Mouse (Mus musculus) cerebellum, adult 11-12 months (tissue): ENCODE measurements around the gene Tmem201.
"Not testable (repeated sequence)": the region's sequence is repeated elsewhere in the genome, so short reads cannot be mapped to it uniquely, and the experiment has no call there.

Source experiments
- DNase-seq: peaks from one replicate; pipeline ENCODE4 v3.0.0; 2022

Gene Tmem201

DNA sequence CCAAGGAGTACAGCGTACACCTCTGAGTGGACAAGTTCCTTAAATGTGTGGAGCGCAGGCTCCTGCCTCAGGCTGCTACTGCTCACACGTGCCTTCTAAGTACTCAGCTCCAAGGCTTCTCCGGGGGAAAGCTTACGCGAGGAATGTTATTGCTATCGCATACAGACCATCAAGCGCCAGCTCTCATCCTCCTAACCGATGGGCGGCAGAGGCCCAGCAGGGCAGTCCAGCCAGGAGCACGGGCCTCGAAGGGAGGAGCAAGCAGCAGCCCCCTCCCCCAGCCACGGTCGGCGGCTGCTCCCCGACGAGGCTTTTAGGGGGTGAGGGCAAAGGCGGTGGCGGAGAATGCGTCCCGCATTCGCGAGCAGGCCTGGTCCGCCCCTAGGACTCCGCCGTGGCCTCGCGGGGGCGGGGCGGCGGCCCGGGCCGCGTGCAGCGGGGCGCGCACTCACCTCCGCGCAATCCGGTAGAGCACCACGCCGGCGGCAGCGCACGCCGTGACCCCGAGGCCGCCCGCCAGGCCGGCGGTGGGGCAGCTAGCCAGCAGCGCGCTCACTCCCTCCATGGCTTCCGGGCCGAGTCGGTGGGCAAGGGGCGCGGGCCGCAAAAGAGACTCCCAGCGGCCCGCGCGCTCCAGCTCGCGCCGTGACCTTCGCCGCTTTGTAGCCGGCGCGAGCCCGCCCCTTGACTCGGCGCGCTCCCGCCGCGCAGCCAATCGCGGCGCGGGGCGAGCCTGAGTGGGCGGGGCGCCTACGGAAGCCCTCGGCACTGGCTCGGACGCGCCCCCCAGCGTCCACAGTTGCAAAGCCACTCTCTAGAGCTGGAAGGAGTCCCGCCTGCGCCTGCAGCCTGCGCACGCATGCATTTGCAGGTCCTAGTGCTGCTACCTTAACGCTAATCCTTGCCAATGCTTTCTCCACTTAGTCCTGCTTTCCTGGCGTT, at the start of gene Tmem201:
Gene Tmem201, minus strand, starts transcription at position 662 of the 942 bp plus-strand sequence.
- DNase-seq, result peak; percentile 95

DNA sequence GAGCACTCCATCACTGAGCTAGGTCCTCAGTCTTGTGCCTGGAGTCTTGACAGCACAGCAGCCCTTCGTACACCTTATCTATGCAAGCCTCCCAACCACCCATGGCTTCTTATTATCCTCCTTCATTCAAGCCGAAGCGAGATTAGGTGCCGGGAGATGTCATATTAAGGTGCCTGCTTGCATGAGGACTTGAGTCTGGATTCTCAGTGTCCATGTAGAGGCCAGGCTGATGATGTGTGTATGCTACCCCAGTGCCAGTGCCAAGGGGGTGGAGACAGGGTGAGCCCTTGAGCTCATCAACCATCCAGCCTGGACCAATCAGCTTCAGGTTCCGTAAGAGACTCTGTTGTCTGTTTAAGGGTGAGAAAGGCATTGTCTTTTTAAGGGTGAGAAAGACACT, 47.1 kb upstream of the Tmem201 start:
- no peak for DNase-seq

DNA sequence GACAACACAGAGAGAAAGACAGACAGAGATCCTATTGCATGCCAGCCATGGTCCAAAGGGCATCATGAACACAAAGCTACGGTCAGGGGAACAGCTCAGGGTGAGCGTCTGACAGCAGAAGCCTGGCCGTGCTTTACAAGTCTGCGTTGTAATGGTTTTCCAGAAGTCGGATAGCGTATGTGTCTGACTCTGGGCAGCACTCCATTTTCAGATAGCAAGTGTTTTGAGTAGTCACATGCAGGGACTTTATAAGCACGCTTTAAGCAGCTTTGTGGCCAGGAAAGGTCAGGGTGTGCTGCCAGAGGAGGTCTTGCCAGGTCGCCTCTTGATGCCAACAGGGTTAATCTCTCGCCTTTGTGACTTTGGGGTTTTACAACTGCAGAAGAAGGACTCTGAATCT, 46.5 kb upstream of the Tmem201 start:
- no peak for DNase-seq

DNA sequence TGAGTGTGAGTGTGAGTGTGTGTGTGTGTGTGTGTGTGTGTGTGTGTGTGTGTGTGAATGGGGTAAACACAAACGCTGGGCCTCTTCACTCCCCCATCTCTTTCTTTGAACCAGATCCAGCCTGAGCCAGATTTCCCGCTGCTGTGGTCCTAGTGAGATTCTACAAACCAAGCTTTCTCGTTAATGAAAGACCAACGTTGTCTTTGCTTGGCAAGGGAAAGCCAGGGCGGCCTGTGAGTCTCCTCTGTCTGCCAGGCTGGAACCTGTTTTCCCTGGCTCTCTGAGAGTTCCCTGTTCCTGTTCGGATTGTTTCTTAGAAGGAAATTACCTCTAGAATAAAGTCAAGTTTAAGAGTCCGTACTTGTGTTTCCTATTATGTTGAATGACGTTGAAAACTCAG, 45.1 kb upstream of the Tmem201 start:
- no peak for DNase-seq

DNA sequence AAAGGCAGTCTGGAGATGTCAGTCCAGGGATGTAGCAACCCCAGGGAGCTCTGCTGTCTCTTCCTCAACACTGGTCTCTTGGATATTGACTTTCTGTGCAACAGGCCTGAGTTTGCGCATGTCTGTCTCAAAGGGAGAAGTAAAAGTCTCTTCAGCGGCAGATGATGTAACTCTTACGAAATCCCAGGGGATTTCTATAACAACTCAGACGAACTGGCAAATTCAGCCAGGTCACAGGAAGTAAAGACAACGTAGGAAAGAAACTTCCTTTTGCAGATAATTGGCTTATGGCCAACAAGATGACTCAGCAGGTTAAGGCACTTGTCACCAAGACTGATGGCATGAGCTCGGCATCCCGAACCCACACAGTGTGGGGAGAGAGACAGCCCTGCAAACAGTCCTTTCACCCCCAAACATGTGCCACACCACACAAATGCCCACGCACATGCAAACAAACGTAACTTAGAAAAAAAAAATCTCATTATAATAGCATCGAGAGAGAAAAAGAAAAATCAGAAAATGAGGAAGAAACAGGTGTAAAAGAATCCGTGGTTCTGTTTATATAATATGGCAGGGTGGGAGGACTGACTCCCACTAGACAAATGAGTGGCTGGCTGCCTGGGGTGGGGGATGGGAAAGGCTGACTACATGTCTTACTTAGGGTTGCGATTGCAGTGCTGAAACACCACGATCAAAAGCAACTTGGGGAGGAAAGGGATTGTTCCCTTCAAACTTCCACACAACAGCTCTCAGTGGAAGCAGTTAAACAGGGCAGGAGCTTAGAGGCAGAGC, 42.9 kb upstream of the Tmem201 start:
- no peak for DNase-seq

DNA sequence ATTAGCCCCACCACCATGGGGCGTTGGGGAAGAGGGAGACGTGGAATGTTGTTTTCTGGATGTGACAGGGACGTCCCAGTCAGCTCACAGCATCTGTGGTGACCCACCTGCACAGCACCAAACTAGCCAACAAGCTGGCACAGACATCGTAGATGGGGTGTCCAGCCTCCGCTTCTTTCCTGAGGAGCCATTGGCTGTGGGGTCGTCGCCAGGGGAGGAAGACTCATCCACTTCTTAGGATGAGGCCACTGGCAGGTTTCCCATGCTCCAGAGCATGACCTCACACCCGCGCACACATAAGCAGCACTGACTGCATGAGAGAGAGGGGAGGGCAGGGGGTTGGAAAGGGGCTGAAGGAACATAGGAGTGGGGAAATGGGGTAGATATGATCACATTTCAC, 42.1 kb upstream of the Tmem201 start:
- DNase-seq, result no peak

DNA sequence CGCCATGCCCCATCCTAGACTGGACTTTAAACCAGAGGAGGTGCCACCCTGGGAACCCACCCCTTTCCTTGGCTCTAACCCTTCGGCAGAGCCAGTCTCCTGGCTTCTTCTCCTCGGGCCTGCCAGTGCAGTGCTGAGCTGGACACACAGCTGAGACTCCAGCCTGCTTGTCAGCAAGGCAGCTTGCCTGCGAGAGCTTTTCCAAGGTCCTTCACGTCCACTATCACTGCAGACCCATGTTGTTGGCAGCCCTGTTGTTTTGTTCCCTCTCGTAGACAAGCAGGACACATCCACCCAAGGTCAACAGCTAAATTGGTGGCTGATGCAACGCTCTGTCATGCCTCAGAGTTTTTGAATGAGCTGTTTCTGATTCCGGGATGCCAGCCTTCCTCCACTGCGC, 39.3 kb upstream of the Tmem201 start:
- no peak for DNase-seq

DNA sequence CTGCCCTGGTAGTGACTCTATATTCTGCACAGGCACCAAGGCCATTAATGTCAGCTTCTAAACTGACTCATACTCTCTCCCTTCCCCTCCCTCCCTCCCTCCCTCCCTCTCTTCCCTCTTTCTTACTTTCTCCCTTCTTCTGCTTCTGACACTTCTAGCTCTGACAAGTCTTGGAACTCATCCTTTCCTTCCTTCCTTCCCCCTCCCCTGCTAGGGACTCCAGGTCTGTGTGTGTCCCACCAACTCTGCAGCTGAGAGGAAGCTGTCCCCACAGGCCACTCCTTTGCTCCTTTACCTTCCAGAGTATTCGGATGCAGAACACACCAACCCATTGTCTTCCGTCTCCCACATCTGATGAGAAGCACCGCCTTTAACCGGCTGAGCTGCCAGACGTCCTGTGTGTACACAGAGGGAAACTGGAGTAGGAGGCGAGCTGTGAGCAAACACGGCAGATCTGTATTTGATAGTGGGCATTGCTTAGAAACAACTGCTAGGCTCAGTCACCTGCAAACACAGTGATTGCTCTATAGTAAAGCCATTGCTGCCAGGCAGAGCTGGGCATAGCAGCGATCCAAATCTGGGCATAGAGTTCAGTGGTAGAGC, 38.0 kb upstream of the Tmem201 start:
- no peak for DNase-seq

DNA sequence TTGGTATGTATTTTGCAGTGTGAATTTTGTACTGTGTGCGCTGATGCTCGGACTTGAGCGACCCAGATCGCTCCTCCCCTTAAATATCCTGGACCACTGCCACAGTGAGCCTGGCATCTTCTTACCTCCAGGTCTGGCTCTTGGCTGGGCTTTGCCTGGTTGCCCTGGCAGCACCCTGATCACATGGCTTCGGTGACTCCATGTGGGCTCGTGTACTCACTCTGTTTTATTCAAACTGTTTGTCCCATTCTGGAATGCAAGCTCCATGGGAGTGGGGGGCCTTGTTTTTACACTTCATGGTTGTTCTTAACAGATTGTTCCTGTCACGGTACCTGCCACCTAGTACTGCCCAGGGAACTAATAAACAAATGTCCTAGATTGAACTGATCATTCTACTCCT, 37.5 kb upstream of the Tmem201 start:
- DNase-seq, result peak; percentile 71

DNA sequence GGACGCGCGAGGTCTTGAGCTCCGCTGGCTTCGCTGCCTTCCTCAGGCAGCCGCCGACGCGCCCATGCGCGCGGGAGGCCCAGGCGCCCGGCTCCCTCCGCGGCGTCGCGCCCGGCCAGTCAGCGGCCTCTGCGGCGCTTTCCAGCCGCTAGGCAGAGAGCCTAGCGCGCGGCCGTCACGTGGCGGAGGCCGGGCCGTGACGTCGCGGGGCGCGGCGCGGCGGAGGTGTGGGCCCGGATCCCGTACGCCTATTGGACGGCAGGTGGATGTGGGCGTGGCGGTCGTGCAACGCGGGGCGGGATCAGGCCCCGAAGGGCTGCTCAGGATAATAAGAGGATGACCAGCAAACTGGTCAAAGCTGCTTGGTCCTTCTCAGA, 36.2 kb upstream of the Tmem201 start, which contains the start of gene Slc25a33:
Gene Slc25a33, minus strand, starts transcription at position 184 of the 377 bp plus-strand sequence.
- DNase-seq, result peak; percentile 97

DNA sequence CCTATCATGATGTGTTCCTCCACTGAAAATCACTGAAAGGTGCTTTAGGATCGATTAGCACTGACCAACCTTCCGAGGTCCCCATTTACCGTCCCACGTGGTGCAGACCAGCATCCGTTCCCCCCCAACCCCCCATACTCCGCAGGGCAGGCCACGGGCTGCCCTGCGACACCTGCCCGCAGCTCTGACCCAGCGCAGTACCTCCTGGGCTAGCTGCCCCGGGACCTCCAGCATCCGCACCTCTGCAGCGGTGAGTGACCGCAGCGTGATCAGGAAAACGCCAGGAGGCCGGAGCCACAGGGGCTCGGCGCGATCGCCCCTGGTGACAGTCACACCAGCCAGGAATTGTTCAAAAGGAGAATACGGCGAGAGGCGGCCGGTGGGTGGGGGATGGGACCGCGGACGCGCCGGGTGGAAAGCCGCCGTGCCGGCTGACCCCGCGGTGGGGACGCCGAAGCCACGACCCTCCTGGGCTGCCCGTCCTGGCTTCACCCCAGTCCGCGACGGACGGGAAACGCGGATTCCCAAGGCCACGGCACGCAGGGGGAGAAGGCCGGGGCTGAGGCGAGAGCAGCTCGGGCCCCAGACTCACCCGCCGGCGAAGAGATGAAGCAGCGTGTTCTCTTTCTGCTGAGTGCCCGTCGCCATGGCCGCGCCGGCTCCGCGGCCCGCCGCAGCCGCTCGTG, 35.7 kb upstream of the Tmem201 start:
- DNase-seq, result no peak

DNA sequence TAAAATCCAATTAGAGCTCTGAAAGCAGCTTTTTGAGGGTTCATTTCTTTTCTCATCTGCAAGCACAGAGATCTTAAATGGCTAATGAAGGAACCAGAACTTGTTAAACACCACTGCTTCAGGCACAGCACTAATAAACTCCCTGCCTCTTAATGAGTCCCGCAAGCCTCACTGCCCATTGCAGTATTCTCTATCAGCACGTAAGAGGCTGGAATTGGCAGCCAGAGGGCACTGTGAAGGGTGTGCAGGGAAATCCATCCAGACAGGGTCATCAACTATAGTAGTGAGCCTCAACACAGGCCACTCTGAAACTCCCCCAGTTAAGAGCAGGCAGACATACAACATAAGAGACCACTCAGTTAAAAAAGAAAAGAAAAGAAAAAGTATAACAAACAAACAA, 34.5 kb upstream of the Tmem201 start:
- DNase-seq, result peak; percentile 39

DNA sequence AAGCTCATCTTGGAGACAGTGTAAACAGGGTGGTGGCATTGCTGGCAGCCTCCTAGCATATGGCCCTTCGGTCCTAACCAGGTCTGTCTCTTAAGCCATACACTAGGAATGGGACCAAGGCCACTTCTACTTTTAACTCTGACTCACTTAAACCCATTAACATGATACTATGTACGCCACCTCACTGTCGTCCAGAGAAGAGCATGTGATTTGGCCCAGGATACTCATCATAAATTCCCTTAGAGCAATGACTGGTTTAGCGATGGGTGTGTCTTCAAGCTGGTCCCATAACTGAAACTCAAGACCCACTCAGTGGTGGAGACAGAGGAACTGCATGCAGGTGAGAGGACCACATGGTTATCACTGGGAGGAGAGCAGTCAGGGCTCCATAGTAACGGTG, 27.4 kb upstream of the Tmem201 start:
- DNase-seq, result no peak

DNA sequence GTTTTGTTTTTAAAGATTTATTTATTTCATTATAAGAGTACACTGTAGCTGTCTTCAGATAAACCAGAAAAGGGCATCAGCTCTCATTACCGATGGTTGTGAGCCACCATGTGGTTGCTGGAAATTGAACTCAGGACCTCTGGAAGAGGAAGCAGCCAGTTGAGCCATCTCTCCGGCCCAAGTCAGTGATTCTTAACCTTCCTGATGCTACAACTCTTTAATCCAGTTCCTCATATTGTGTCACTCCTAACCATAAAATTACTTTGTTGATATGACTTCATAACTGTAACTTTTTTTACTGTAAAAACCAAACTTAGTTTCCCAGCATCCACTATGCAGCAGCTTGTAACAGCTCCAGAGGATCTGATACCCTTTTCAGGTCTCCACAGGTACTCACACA, 25.5 kb upstream of the Tmem201 start:
- no peak for DNase-seq

DNA sequence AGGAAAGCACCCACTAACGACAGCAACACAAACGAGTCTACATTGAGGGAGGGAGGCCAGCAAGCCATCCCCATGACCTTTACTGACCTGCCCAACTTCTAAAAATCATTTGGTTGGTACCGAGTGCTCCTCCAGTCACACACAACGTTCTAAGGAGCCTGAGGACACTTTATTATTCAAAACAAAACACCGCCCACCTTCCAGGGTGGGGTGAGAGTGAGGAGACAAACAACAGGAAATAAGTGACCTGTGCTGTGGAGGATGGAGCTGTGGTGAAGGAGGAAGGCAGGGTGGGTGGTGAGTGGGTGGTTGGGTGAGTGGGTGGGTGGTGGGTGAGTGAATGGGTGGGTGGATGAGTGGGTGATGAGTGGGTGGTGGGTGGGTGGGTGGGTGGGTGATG, 21.7 kb upstream of the Tmem201 start:
- no peak for DNase-seq

DNA sequence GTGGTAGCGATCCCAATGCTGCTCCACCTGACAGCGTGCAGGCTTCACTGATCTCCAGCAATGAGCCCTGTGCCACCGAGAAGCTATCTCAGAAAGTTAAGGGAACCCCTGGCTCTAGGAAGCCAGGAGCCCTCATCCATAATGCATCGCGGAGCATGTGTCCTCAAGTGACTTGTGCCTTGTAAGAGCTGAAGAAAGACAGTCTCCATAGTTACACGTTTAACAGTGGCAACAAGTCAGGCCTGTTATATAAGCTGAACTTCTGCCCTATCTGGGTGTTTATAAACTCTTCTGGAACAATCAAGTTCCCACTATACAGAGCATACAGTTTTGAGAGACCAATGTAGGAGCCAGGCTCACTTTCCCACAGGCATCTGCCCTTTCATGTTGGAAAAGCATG, 20.6 kb upstream of the Tmem201 start:
- DNase-seq, result no peak

DNA sequence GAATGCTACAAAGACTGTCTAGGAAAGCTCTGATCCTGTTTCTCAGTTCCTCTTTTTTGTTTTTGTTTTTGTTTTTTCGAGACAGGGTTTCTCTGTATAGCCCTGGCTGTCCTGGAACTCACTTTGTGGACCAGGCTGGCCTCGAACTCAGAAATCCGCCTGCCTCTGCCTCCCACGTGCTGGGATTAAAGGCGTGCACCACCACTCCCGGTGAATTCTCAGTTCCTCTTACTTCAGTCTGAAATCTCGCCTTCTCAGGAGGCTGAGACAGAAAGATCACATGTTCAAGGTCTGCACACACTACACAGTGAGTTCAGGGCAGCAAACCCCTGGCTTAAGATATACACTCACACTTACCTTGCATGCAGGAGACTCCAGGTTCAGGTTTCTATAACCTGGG, 18.7 kb upstream of the Tmem201 start:
- DNase-seq, result not testable (repeated sequence)

DNA sequence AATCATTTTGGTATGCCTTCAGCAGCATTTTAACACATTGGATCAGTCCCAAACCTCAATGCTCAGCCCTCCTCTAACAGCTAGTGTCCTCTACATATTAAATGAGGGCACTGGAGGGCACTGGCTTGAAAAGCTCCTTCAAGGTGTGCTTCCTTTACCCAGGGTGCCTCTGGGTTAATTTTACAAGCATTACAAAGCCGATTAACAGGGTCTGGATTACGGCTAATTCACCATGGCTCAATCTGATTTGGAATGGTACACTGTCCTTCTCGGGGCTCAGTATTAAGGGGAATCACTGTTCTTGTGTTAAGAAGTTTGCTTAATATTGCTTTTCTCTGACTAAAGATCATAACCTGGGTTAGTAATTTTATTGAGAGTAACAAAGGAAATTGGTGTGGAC, 15.0 kb upstream of the Tmem201 start:
- DNase-seq, result no peak

DNA sequence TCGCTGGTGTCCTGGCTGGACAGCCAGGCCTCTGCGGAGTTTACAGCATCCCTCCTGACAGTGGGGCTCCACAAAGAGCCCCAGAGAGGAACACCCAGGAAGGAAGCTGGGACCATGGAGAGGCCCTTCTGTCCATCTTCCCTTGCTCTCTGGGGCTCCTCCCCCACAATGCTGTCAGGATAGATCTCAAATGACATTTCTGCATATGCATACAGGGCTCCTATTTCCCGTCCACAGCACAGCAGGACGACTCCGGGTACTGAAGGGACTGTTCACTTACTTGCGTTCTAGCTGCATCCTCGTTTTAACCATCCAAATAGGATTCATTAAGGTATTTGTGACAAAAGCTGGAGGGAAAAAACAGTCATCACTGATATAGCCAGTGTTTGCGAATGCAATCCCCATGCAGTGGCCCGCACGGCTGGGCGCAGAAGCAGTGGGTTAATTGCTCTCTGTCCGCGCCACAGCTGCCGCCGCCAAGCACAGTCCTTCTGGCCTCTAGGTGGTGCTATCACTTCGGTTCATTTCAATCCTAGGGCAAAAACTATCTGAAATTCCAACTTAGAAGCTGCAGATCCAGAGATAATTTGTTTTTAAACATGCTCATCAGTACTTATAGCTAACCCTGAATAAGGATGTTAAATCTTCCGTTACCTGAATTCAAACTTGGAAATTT, 14.4 kb upstream of the Tmem201 start:
- DNase-seq, result peak; percentile 29

DNA sequence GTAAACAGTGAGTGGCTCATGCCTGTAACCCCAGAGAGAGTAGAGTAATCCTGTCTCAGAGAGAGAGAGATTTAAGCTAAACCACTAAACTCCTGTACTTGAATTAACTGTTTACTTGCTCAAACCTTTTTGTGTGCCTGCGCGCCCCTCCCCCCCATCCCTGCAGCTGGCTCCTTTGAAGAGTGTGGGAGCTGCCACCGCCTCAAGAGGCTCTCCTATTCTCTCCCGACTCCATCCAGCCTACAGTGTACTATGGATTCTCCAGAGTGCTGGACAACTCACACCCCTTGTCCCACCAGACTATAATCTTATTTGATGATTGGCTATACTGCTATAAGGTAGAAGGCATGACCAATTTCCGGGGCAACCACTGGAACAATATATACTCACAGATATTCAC, 12.8 kb upstream of the Tmem201 start:
- DNase-seq, result no peak

DNA sequence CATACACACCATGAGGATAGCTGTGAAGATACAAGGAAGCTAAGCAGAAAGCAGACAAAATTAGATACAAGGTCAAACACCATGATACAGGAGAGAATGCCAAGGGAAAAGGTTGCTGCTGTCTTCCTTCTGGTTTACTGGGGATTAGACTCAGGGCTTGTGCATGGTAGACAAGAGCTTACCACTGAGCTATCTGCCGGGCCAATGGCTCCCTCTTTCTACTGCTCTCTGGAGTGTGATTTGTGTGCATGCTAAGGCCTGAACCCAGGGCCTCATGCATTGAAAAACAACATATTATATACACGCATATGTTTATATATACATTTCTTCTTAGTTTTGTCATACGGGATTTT, 11.8 kb upstream of the Tmem201 start:
- not testable (repeated sequence) for DNase-seq

DNA sequence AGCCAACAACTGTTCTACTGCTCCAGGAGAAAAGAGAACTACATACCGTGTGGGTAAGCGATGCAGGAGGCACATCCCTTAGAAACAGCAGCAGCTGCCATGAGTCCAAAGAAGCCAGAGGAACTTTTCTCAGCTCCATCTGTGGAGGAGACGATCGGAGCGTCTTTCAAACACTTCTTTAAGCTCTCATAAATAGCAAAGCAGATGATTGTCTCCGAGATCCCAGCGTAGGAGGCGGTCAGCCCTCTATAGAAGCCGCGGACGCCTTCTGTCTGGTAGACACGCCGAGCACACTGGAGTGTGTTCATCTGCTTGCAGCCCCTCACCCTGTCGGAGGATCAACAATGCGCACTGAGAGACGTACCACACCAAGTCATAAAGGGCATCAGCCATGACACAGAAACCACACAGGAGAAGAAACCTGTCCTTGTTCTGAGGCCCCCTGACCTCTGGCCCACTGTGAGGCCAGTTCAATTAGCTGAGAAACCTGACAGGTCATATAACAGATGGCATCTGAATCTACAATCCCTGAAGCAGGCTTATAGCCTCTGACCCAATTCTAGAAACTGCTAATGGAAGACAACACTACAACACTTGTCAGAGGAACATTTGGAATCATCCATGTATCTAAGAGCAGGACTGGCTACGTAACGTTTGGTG, 11.3 kb upstream of the Tmem201 start:
- DNase-seq, result no peak
